In the genomic region with DNA sequence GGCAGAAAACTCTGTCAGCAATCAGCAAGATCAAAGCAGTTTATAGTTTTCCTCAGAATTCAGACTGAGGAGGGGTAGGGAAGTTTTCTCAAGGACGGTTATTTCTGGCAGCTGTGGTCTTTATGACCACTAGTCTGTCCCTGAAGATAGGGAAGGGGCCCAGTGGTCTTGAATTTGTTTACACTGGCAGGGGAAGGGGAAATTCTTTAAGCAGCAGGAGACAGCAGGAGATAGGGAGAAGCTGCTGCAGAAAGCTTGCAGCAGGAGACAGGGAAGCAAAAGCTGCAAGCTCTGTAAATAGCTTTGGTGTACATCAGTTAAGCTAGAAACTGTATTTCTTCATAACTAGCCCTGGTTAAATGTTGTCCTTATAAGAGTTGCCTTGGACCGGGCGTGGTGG, we compare ENCODE assay signal across 10 mouse cellular contexts. TPM values are rescaled to one million over a fixed set of nuclear protein-coding genes. Genes with fewer than 3 reads are reported as not detected.
DNase-seq lines count a peak whose midpoint lies in the region; ATAC-seq and TF ChIP-seq lines count a peak whose summit lies in the region.
"Had no signal": no experiment of that assay in that cellular context is flagged by ENCODE, and none has a peak within 500 bp of the region (broad histone marks: within the 10 kb centered on the region; RNA-seq: fewer than 3 reads in every experiment).

No protein-coding gene starts in this region.

- TF ChIP-seq POLR2A in testis, adult 2 months (IDR thresholded peaks at IDR 0.05; ENCODE audit: control insufficient read depth, low read depth, low read length) = no peak

- peaks cover 20% of the 10 kb centered on the region; the same call in 1 of the 2 replicates for H3K36me3 ChIP-seq in kidney, embryonic 15.5 days
- H3K36me3 ChIP-seq in testis, adult 2 months (ENCODE audit: control insufficient read depth, insufficient read depth, low read length) = no peaks in the 10 kb centered on the region
- 0 out of 2 replicates have a peak, but pooled peaks cover 1% of the 10 kb centered on the region for H3K36me3 ChIP-seq in intestine, embryonic 16.5 days (ENCODE audit: control insufficient read depth, insufficient read depth, low read length)

- DNase-seq in kidney, postnatal 25 days = no peak
- DNase-seq in testis, postnatal 14 days (ENCODE audit: low spot score) = no peak
- DNase-seq in neural tube, embryonic 10.5 days (ENCODE audit: extremely low spot score, low spot score) = no peak
- no peak for DNase-seq in adrenal gland, postnatal 25 days
- DNase-seq: layer of hippocampus, postnatal 36 days had no signal

- peak overlapping the region; percentile 3; the same call in 1 of the 2 replicates for H3K4me3 ChIP-seq in kidney, embryonic 15.5 days (replicated peaks)
- no peak overlapping the region for H3K4me3 ChIP-seq in testis, adult 2 months (ENCODE audit: control insufficient read depth, low read depth, low read length)
- no peak overlapping the region for H3K4me3 ChIP-seq in intestine, embryonic 16.5 days (ENCODE audit: low read length)
- H3K4me3 ChIP-seq: hindbrain, embryonic 10.5 days had no signal

- no peak for ATAC-seq in kidney, embryonic 15.5 days (replicated peaks; ENCODE audit: low FRiP score)
- no peak for ATAC-seq in intestine, embryonic 16.5 days
- ATAC-seq: forebrain, embryonic 16.5 days had no signal

- peak overlapping the region; percentile 14; the same call in 1 of the 2 replicates for H3K4me2 ChIP-seq in kidney, embryonic 15.5 days
- no peak overlapping the region for H3K4me2 ChIP-seq in intestine, embryonic 16.5 days (ENCODE audit: low read depth, low read length)

- no peaks in the 10 kb centered on the region for H3K9me3 ChIP-seq in kidney, embryonic 15.5 days (replicated peaks)
- no peaks in the 10 kb centered on the region for H3K9me3 ChIP-seq in intestine, embryonic 16.5 days (ENCODE audit: control insufficient read depth, low read length)
- H3K9me3 ChIP-seq: hindbrain, embryonic 10.5 days had no signal

- TF ChIP-seq CTCF in testis, adult 2 months (IDR thresholded peaks at IDR 0.05; ENCODE audit: control insufficient read depth, insufficient read depth, insufficient replicate concordance, low read depth, low read length) = no peak

- H3K4me1 ChIP-seq in kidney, embryonic 15.5 days = peaks cover 46% of the 10 kb centered on the region
- peaks cover 16% of the 10 kb centered on the region for H3K4me1 ChIP-seq in testis, adult 2 months (ENCODE audit: control insufficient read depth, insufficient read depth, low read length)
- peaks cover 46% of the 10 kb centered on the region for H3K4me1 ChIP-seq in intestine, embryonic 16.5 days (ENCODE audit: control insufficient read depth, insufficient read depth, low read length)

- peak overlapping the region; percentile 100 for H3K27ac ChIP-seq in kidney, embryonic 15.5 days
- peak overlapping the region; percentile 84 for H3K27ac ChIP-seq in testis, adult 2 months (ENCODE audit: control insufficient read depth, insufficient read depth, low read depth, low read length)
- 0 out of 2 replicates have a peak overlapping the region, but pooled peaks have one; percentile 46 for H3K27ac ChIP-seq in intestine, embryonic 16.5 days (ENCODE audit: low read length)

- H3K9ac ChIP-seq in kidney, embryonic 15.5 days = no peak overlapping the region
- no peak overlapping the region for H3K9ac ChIP-seq in intestine, embryonic 16.5 days (ENCODE audit: low read depth, low read length)

- H3K27me3 ChIP-seq in kidney, embryonic 15.5 days = no peaks in the 10 kb centered on the region
- no peaks in the 10 kb centered on the region for H3K27me3 ChIP-seq in testis, adult 2 months (ENCODE audit: control insufficient read depth, insufficient read depth, low read length)
- H3K27me3 ChIP-seq in intestine, embryonic 16.5 days (replicated peaks; ENCODE audit: control insufficient read depth, insufficient read depth, low read length) = no peaks in the 10 kb centered on the region

- 52% methylated on average over 3 of the region's 3 CpGs for WGBS in kidney, embryonic 15.5 days
- WGBS in intestine, embryonic 16.5 days = 46% methylated on average over 3 of the region's 3 CpGs

RNA-seq across cellular contexts. Expression of a gene that starts 3.2 kb away (rescaled TPM):
- 43.7 and 44.0 TPM in 2 replicates for polyA plus RNA-seq in kidney, embryonic 15.5 days (2015; fragmentation: Nextera tagmentation; extraction: Ambion mirVana)
- polyA plus RNA-seq in testis, adult 2 months (2012; rRNA removed) = 208 and 270 TPM in 2 replicates
- polyA plus RNA-seq in intestine, embryonic 16.5 days (2015; fragmentation: Nextera tagmentation; extraction: Ambion mirVana) = 55.4 and 57.1 TPM in 2 replicates
- 482 and 571 TPM in 2 replicates for total RNA-seq in adrenal gland, postnatal 25 days (2021)

RNA-seq across cellular contexts. Expression of a gene that starts 16.5 kb away (rescaled TPM):
- 167 and 174 TPM in 2 replicates for polyA plus RNA-seq in kidney, embryonic 15.5 days (2015; fragmentation: Nextera tagmentation; extraction: Ambion mirVana)
- 319 and 325 TPM in 2 replicates for polyA plus RNA-seq in testis, adult 2 months (2012; rRNA removed)
- 115 and 122 TPM in 2 replicates for polyA plus RNA-seq in intestine, embryonic 16.5 days (2015; fragmentation: Nextera tagmentation; extraction: Ambion mirVana)
- total RNA-seq in adrenal gland, postnatal 25 days (2021) = 42.5 and 47.7 TPM in 2 replicates

RNA-seq across cellular contexts. Expression of a gene that starts 39.6 kb away (rescaled TPM):
- 29.2 and 30.6 TPM in 2 replicates for polyA plus RNA-seq in kidney, embryonic 15.5 days (2015; fragmentation: Nextera tagmentation; extraction: Ambion mirVana)
- polyA plus RNA-seq in testis, adult 2 months (2012; rRNA removed) = 2.5 and 4.0 TPM in 2 replicates
- 22.2 and 22.9 TPM in 2 replicates for polyA plus RNA-seq in intestine, embryonic 16.5 days (2015; fragmentation: Nextera tagmentation; extraction: Ambion mirVana)
- 29.4 and 30.0 TPM in 2 replicates for total RNA-seq in adrenal gland, postnatal 25 days (2021)

Comparison
In these comparisons a context has a peak if more than half of its experiments do, and no peak if none do; other contexts are left out.
1. H3K27ac ChIP-seq: peak in every context shown above with its lines; median percentile 100 in kidney, embryonic 15.5 days; 84 in testis, adult 2 months; 46 in intestine, embryonic 16.5 days.